Mouse (Mus musculus) B cell, adult (primary cell): ENCODE results near the gene Dpep1. TPM values are rescaled to one million over a fixed set of nuclear protein-coding genes. Genes with fewer than 3 reads are reported as not detected.

Experiments used
- total RNA-seq: library from RNA; stranded (reverse); gene quantifications from 4 replicates; pipeline ENCODE4 v1.2.4, GENCODE M21; 2023; ENCODE audit not compliant: inconsistent age

Dpep1 gene
- total RNA-seq: not detected in 4 replicates

GRCm38 (mm10) chr8:123185566-123186409 lies at the start of gene Dpep1:
Gene Dpep1, plus strand, starts transcription at chr8:123186242.

DNA sequence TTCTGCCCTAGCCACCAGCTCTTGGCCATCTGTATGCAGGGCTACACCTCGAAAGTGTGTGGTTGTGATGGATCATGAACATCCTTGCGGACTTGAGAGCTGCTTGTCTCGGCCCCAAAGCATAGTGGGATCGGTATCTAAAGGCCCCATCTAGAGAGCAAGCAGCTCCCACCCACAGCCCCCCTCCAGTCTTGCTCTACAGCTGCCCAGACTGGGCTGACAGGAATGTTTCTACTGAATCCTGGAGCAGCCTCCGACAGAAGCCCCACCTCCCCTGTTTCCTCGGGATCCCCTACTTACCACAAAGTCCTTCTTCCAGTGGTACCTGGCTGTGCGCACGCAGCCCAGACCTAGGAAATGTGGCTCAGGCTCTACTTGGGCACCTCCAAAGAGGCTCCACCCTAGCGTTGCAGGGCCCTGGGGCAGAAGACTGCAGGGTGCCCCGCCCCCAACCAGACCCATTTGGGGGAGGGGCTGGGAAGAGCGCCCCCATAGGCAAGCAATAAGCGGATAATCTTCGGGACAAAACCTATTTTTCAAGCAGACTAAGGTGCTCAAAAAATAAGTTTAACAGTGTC lies 28.1 kb upstream of the Dpep1 start, which contains the start of gene Sult5a1:
Gene Sult5a1 (minus strand): TSS at position 428 of the 578 bp plus-strand sequence.

GRCm38 (mm10) chr8:123212321-123213117 lies 26.5 kb downstream of the Dpep1 start, which contains the start of the genes Chmp1a and Spata33:
Gene Chmp1a, minus strand, starts transcription at chr8:123212763.
Gene Spata33, plus strand, starts transcription at chr8:123212832.

GRCm38 (mm10) chr8:123224278-123225266 lies 38.5 kb downstream of the Dpep1 start, which contains the start of gene Cdk10:
Gene Cdk10, plus strand, starts transcription at chr8:123224842.

GRCm38 (mm10) chr8:123235520-123236497 lies 49.8 kb downstream of the Dpep1 start, which contains the start of gene Spata2l:
Gene Spata2l, minus strand, starts transcription at chr8:123236233.

Other genes starting within 250 kb of the Dpep1 start
- gene Ankrd11, start 144.0 kb upstream of the Dpep1 start, total RNA-seq: 237 to 258 TPM (median 251 TPM) in 4 replicates
- gene Spg7, start 123.3 kb upstream of the Dpep1 start, total RNA-seq: 66.4 to 77.6 TPM (median 72.2 TPM) in 4 replicates
- gene Rpl13, start 83.9 kb upstream of the Dpep1 start, total RNA-seq: 1,462 to 1,535 TPM (median 1,482 TPM) in 4 replicates
- gene Cpne7, start 68.9 kb upstream of the Dpep1 start, total RNA-seq: not detected in 4 replicates
- not detected in 4 replicates for gene Sult5a1, start 27.9 kb upstream of the Dpep1 start, total RNA-seq
- gene Chmp1a, start 26.5 kb downstream of the Dpep1 start, total RNA-seq: 66.8 to 158 TPM (median 72.6 TPM) in 4 replicates
- 0.12 to 0.19 TPM in 2 of 4 replicates, not detected in the others for gene Spata33, start 26.6 kb downstream of the Dpep1 start, total RNA-seq
- 60.9 to 68.8 TPM (median 67.4 TPM) in 4 replicates for gene Cdk10, start 38.6 kb downstream of the Dpep1 start, total RNA-seq
- 13.4 to 14.4 TPM (median 13.8 TPM) in 4 replicates for gene Spata2l, start 50.0 kb downstream of the Dpep1 start, total RNA-seq
- gene Zfp276, start 68.0 kb downstream of the Dpep1 start, total RNA-seq: 29.1 to 40.7 TPM (median 32.4 TPM) in 4 replicates
- 37.3 to 41.9 TPM (median 38.8 TPM) in 4 replicates for gene Vps9d1, start 68.1 kb downstream of the Dpep1 start, total RNA-seq
- 70.1 to 105 TPM (median 89.3 TPM) in 4 replicates for gene Fanca, start 132.3 kb downstream of the Dpep1 start, total RNA-seq
- gene Spire2, start 146.5 kb downstream of the Dpep1 start, total RNA-seq: not detected in 4 replicates
- gene Tcf25, start 187.5 kb downstream of the Dpep1 start, total RNA-seq: 231 to 266 TPM (median 241 TPM) in 4 replicates
- gene Mc1r, start 220.9 kb downstream of the Dpep1 start, total RNA-seq: not detected in 4 replicates
- gene Tubb3, start 225.2 kb downstream of the Dpep1 start, total RNA-seq: 0.26 to 0.58 TPM (median 0.45 TPM) in 3 of 4 replicates, not detected in the other
- gene Def8, start 237.3 kb downstream of the Dpep1 start, total RNA-seq: 9.6 to 14.3 TPM (median 11.6 TPM) in 4 replicates